Mouse (Mus musculus) heart, embryonic 15.5 days (tissue): ENCODE results near the gene 1700123K08Rik. TPM values are rescaled to one million over a fixed set of nuclear protein-coding genes. Genes with fewer than 3 reads are reported as not detected.
"Not testable (repeated sequence)": the region's sequence is repeated elsewhere in the genome, so short reads cannot be mapped to it uniquely, and the experiment has no call there.

Experiments used
- ATAC-seq: fragments of 200-750 bp; cut with Nextera tagmentation; replicated peaks from 2 replicates; pipeline ENCODE4 v1.8.0; 2017; ENCODE audit warnings: low read depth, moderate TSS enrichment; ENCODE audit not compliant: insufficient number of reproducible peaks, insufficient read depth, low FRiP score
- H3K27ac ChIP-seq: fragments of 300-500 bp; sonication (generic); 2 replicates; pipeline ENCODE4 v1.5.1; 2015; ENCODE audit warnings: mild to moderate bottlenecking, inconsistent platforms
- H3K27me3 ChIP-seq: fragments of 300-500 bp; sonication (generic); 2 replicates; pipeline ENCODE4 v1.6.1; 2015; ENCODE audit warnings: inconsistent platforms
- H3K36me3 ChIP-seq: fragments of 300-500 bp; sonication (generic); 2 replicates; pipeline ENCODE4 v1.6.1; 2015; ENCODE audit warnings: mild to moderate bottlenecking, inconsistent platforms
- H3K4me1 ChIP-seq: fragments of 300-500 bp; sonication (generic); replicated peaks from 2 replicates; pipeline ENCODE4 v1.6.1; 2015; ENCODE audit warnings: inconsistent platforms
- H3K4me2 ChIP-seq: fragments of 300-500 bp; sonication (generic); 2 replicates; pipeline ENCODE4 v1.6.1; 2015; ENCODE audit warnings: inconsistent platforms, mild to moderate bottlenecking, moderate library complexity
- H3K4me3 ChIP-seq: fragments of 300-500 bp; sonication (generic); 2 replicates; pipeline ENCODE4 v1.5.1; 2015; ENCODE audit warnings: mild to moderate bottlenecking, inconsistent platforms
- H3K9ac ChIP-seq: fragments of 300-500 bp; sonication (generic); 2 replicates; pipeline ENCODE4 v1.6.1; 2015; ENCODE audit warnings: mild to moderate bottlenecking, inconsistent platforms
- H3K9me3 ChIP-seq: fragments of 300-500 bp; sonication (generic); replicated peaks from 2 replicates; pipeline ENCODE4 v1.6.1; 2016; ENCODE audit warnings: inconsistent platforms
- WGBS: fragments of 180-500 bp; shearing (Covaris S2); methylation state at CpG from one replicate; pipeline ENCODE4 v1.1.7; 2015; ENCODE audit warnings: mixed read lengths; 5-methylcytosine and 5-hydroxymethylcytosine counted together
- microRNA-seq: library from miRNA; unstranded; fragments of <30 nt; microRNA quantifications from one replicate; pipeline ENCODE4, GENCODE M21; 2016
- polyA plus RNA-seq: library from polyadenylated mRNA; unstranded; fragments of >200 nt; fragmentation: Nextera tagmentation; extraction: Ambion mirVana; gene quantifications from 2 replicates; pipeline ENCODE4 v1.2.1, GENCODE M21; 2015

Gene 1700123K08Rik
- polyA plus RNA-seq: not detected in 2 replicates

DNA sequence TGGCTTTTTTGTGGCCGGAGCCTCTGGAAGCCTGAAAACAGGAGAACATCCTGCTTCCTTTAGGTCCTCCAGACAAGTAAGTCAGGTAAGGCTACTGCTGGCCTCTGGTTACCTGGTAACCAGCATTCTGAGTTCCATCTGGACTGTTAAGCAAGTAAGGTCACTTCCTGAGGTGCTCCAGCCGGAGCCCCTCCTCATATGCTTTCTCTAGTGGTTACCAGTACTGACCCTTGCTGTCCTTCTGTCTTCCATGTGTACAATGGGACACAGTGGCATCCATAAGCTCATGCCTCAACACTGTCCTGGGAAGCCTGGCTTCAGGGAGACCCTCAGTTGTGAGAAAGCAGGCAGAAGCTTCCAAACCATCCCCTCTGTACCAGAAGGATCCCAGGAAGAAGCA, at the start of gene 1700123K08Rik:
Gene 1700123K08Rik, minus strand, starts transcription at position 101 of the 400 bp plus-strand sequence.
- not testable (repeated sequence) for H3K27me3 ChIP-seq, H3K4me1 ChIP-seq, H3K9ac ChIP-seq, H3K4me2 ChIP-seq, ATAC-seq, H3K27ac ChIP-seq, H3K4me3 ChIP-seq, H3K9me3 ChIP-seq, H3K36me3 ChIP-seq
- WGBS: 73% methylated on average over 2 of the region's 2 CpGs

DNA sequence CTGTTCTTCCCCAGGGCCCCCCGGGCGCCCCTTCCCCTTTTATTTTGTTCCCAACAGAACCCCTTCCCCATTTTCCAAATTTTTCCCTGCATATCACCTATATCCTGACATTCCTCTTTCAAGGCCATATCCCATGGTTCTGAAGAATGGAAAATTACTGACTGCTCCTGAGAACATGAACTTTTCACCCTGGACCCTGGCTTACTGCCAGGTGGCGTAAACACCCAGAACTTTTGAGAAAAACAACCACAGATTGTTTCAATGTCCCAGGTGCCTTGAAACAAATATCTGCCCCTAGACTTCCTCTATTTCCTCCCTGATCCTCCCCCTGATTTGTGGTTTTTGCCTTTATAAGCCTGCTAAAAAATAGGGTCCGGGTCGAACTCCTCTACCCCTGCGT, 22.9 kb upstream of the 1700123K08Rik start:
- Histone ChIP-seq H3K9me3 (0 out of 2 replicates have a peak, but pooled peaks cover 3% of the 10 kb centered on the region), H3K9ac (no peak overlapping the region), H3K27ac (no peak overlapping the region), H3K4me3 (no peak overlapping the region), H3K4me1 (no peaks in the 10 kb centered on the region), H3K36me3 (no peaks in the 10 kb centered on the region), H3K4me2 (no peak overlapping the region), H3K27me3 (no peaks in the 10 kb centered on the region)
- ATAC-seq: no peak
- WGBS: 84% methylated on average over 6 of the region's 6 CpGs

DNA sequence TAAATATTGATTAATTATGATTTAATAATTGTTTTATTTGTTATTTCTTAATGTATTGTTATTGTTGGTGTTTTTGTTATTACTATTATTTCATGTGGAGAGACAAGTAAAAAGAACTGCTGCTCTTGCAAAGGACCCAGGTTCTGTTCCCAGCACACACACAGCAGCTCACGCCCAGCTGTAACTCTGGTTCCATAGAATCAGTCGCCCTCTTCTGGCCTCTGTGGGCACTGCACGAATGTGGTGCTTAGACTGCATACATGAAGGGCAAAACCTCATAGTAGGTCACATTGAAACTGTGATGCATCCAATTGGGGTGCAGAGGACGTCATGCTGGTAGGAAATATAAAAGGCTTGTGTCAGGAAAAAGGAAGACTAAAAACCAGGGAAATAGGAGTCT, 7.1 kb upstream of the 1700123K08Rik start:
- Histone ChIP-seq H3K9ac (no peak overlapping the region), H3K4me3 (no peak overlapping the region), H3K4me2 (no peak overlapping the region), H3K4me1 (no peaks in the 10 kb centered on the region), H3K27me3 (no peaks in the 10 kb centered on the region), H3K9me3 (no peaks in the 10 kb centered on the region), H3K27ac (no peak overlapping the region), H3K36me3 (no peaks in the 10 kb centered on the region)
- WGBS: 55% methylated on average over 4 of the region's 4 CpGs
- ATAC-seq: no peak

DNA sequence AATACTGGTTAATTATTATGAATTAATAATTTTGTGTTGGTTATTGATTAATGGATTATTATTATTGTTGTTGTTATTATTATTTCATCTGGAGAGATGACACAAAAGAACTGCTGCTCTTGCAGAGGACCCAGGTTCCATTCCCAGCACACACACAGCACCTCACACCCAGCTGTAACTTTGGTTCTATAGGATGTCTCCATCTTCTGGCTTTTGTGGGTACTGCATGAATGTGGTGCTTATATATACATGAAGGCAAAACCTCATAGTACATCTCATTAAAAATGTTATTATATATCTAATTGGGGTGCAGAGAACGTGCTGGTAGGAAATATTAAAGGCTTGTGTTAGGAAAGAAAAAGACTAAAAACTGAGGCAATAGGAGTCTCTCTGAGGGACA, 11.8 kb downstream of the 1700123K08Rik start:
- Histone ChIP-seq H3K9me3 (no peaks in the 10 kb centered on the region), H3K4me1 (no peaks in the 10 kb centered on the region), H3K9ac (no peak overlapping the region), H3K27ac (no peak overlapping the region), H3K4me3 (no peak overlapping the region), H3K4me2 (no peak overlapping the region), H3K36me3 (no peaks in the 10 kb centered on the region), H3K27me3 (no peaks in the 10 kb centered on the region)
- 38% methylated on average over 1 of the region's 1 CpGs for WGBS
- ATAC-seq: no peak

DNA sequence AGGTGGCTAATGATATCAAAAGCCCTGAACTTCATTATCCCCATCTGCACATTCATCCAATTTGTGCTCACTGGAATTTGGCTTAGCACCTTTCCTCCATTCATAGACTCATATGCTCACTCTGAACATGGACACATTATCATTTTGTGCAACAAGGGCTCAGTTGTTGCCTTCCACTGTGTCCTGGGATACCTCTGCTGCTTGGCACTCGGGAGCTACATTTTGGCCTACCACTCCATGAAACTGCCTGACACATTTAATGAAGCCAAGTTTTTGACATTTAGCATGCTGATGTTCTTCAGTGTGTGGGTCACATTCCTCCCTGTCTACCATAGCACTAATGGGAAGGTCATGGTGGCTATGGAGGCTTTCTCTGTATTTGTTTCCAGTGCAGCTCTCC, 32.0 kb downstream of the 1700123K08Rik start:
- ATAC-seq: no peak
- H3K4me1 ChIP-seq: no peaks in the 10 kb centered on the region
- H3K27me3 ChIP-seq: no peaks in the 10 kb centered on the region
- H3K9me3 ChIP-seq: no peaks in the 10 kb centered on the region
- H3K9ac ChIP-seq: no peak overlapping the region
- WGBS: 75% methylated on average over 1 of the region's 1 CpGs
- no peak overlapping the region for H3K4me2 ChIP-seq
- no peak overlapping the region for H3K27ac ChIP-seq
- no peaks in the 10 kb centered on the region for H3K36me3 ChIP-seq
- H3K4me3 ChIP-seq: no peak overlapping the region

Small RNA genes lying within 50 kb of the gene (microRNA-seq; reads per million reads assigned to microRNA genes)
- not detected for gene Gm24082

Other genes starting within 250 kb of the 1700123K08Rik start
- gene Pvrig, start 222.8 kb downstream of the 1700123K08Rik start, polyA plus RNA-seq: 0.11 and 0.30 TPM in 2 replicates
- 19.4 and 20.1 TPM in 2 replicates for gene Zfp157, start 123.2 kb downstream of the 1700123K08Rik start, polyA plus RNA-seq
- gene Zfp68, start 55.0 kb upstream of the 1700123K08Rik start, polyA plus RNA-seq: 43.4 and 44.6 TPM in 2 replicates
- gene A430033K04Rik, start 58.1 kb upstream of the 1700123K08Rik start, polyA plus RNA-seq: 7.0 and 8.8 TPM in 2 replicates
- 6.1 and 9.8 TPM in 2 replicates for gene Fam20c, start 189.8 kb upstream of the 1700123K08Rik start, polyA plus RNA-seq